In the genomic region with DNA sequence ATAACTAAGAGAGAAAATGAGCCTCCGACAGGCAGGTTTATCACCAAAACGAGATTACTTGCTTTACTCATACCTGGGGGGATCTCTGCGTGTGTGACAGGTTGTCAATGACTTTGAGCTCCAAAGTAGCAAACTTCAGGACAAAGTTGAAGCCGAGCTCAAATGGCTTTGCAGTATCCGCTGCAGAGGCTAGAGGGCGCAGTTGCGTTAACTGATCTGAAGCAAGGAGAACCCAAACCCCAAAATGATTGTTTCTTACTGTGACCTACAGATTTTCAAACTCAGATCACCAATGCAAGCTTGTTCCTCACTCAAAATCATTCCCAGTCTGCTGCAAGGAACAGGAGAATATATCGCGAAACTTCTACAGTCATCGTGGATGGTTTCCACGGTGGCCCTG, we compare ENCODE assay signal across 8 mouse cellular contexts. TPM values are rescaled to one million over a fixed set of nuclear protein-coding genes. Genes with fewer than 3 reads are reported as not detected.
DNase-seq lines count a peak whose midpoint lies in the region; ATAC-seq and TF ChIP-seq lines count a peak whose summit lies in the region.

No protein-coding gene starts in this region.

- no peak for TF ChIP-seq POLR2A in ES-Bruce4 (IDR thresholded peaks at IDR 0.05; ENCODE audit: insufficient read depth, low read length)

- no peak overlapping the region for H3K4me3 ChIP-seq in ES-Bruce4 (ENCODE audit: low read depth, low read length)
- H3K4me3 ChIP-seq in layer of hippocampus, adult 2 months: no peak overlapping the region; the same call in 1 of the 2 replicates

- TF ChIP-seq EP300 in ES-Bruce4 (IDR thresholded peaks at IDR 0.05; ENCODE audit: insufficient read depth, low read depth, low read length): no peak

- no peak overlapping the region for H3K9ac ChIP-seq in ES-Bruce4 (ENCODE audit: low read depth, poor library complexity, severe bottlenecking)

- H3K27me3 ChIP-seq in ES-Bruce4 (ENCODE audit: control insufficient read depth, insufficient read depth, low read length, poor library complexity, severe bottlenecking): no peaks in the 10 kb centered on the region

- no peak overlapping the region for H3K27ac ChIP-seq in ES-Bruce4 (ENCODE audit: insufficient read depth, low read length)
- no peak overlapping the region for H3K27ac ChIP-seq in layer of hippocampus, adult 2 months

- DNase-seq in 3T3-L1 (ENCODE audit: low read depth, low spot score): peak; percentile 81
- peak; percentile 81 to 83 for DNase-seq in cerebellum, adult 18-20 months
- peak; percentile 18 to 22 for DNase-seq in gastrocnemius, adult 8-10 months (ENCODE audit: low spot score in 2 of 2)
- DNase-seq in layer of hippocampus, adult 2 months (ENCODE audit: low spot score in 2 of 2): peak; percentile 60 to 83
- DNase-seq in lung, postnatal 14 days: peak; percentile 80
- peak; percentile 0 for DNase-seq in spleen, adult 12 weeks (ENCODE audit: low spot score)

- TF ChIP-seq CTCF in ES-Bruce4 (IDR thresholded peaks at IDR 0.05; ENCODE audit: low read depth, low read length): peak; percentile 78
- TF ChIP-seq CTCF in layer of hippocampus, adult 2 months (conservative IDR thresholded peaks at IDR 0.05): peak; percentile 94

- H3K4me1 ChIP-seq in ES-Bruce4 (ENCODE audit: control insufficient read depth, insufficient read depth, low read length): no peaks in the 10 kb centered on the region

- no peaks in the 10 kb centered on the region for H3K36me3 ChIP-seq in ES-Bruce4 (ENCODE audit: control insufficient read depth, insufficient read depth, low read length, poor library complexity, severe bottlenecking)

- ATAC-seq in erythroblast, adult 5-6 weeks (replicated peaks; ENCODE audit: low FRiP score, poor library complexity, severe bottlenecking): no peak

- H3K9me3 ChIP-seq in ES-Bruce4 (replicated peaks; ENCODE audit: control insufficient read depth, insufficient read depth, low read length, poor library complexity, severe bottlenecking): no peaks in the 10 kb centered on the region

RNA-seq across cellular contexts. Expression of a gene that starts 59.3 kb away (rescaled TPM):
- polyA plus RNA-seq in ES-Bruce4 (2011; ENCODE audit: insufficient read depth, insufficient read length, low read depth, missing spikeins): 28.9 and 30.0 TPM in 2 replicates
- 10 to 100 TPM; 10.9 to 13.8 (median 12.4) TPM for total RNA-seq in gastrocnemius, adult 8-10 months (2022)
- 10 to 100 TPM; 32.9 to 34.9 TPM for total RNA-seq in layer of hippocampus, adult 2 months (2021)
- 3.3 and 6.5 TPM in 2 replicates for total RNA-seq in erythroblast, adult 5-6 weeks (2015; ENCODE audit: low replicate concordance)
- 4.3 and 6.7 TPM in 2 replicates for total RNA-seq in erythroblast, adult 5-6 weeks (2017; ENCODE audit: low replicate concordance)

RNA-seq across cellular contexts. Expression of a gene that starts 60.0 kb away (rescaled TPM):
- polyA plus RNA-seq in ES-Bruce4 (2011; ENCODE audit: insufficient read depth, insufficient read length, low read depth, missing spikeins): not detected in 2 replicates
- total RNA-seq in gastrocnemius, adult 8-10 months (2022): not detected
- total RNA-seq in layer of hippocampus, adult 2 months (2021): not detected
- total RNA-seq in erythroblast, adult 5-6 weeks (2015; ENCODE audit: low replicate concordance): not detected in 2 replicates
- not detected in 2 replicates for total RNA-seq in erythroblast, adult 5-6 weeks (2017; ENCODE audit: low replicate concordance)

Comparison
In these comparisons a context has a peak if more than half of its experiments do, and no peak if none do; other contexts are left out.
1. DNase-seq: peak in every context shown above with its lines; median percentile 82 in cerebellum, adult 18-20 months; 81 in 3T3-L1; 80 in lung, postnatal 14 days; 72 in layer of hippocampus, adult 2 months; 20 in gastrocnemius, adult 8-10 months; 0 in spleen, adult 12 weeks.